In the genomic region with DNA sequence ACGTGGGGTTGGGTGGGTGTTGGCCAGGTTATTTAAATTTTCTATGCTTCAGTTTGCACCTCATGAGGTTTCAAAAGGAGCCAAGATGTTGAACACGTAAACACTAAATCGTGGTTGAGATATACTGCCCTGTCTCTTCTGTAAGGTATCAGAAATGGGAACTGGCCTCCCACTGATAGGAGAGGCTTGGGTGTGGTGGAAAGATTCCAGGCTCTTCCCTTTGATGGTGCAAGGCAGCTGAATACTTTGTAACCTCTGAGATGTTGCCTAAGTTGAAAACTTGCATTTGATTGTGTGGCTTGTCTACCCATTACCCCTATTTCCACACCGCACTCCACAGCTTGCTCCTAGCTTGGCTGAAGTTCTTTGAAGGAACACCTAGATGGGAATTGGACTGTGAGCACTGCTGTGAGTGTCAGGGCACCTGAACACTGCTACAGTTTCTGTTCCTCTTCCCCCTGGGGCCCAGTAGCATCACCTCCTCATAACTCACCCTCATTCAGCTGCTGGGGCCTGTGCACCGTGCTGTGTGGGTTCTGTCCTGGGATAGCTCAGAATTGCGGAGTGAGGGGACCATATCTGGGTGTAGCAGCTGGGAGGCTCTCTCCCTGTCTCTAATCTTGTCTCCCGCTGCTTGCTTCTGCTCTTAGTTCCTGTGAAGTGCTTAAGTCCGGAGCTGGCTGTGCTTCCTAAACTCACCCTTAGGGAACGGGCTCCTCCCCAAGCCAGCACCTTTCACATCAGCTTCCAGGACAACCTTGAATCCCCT, we compare ENCODE assay signal across 8 mouse cellular contexts. TPM values are rescaled to one million over a fixed set of nuclear protein-coding genes. Genes with fewer than 3 reads are reported as not detected.
A peak's percentile ranks its signal among the peaks of the same experiment; 100 is the strongest.
DNase-seq lines count a peak whose midpoint lies in the region; ATAC-seq lines count a peak whose summit lies in the region.

No protein-coding gene starts in this region.

- H3K4me3 ChIP-seq in heart, embryonic 11.5 days (ENCODE audit: low read depth, low read length) = peak overlapping the region; percentile 75
- no peak overlapping the region for H3K4me3 ChIP-seq in midbrain, embryonic 16.5 days (ENCODE audit: low read depth, low read length)

- no peaks in the 10 kb centered on the region for H3K36me3 ChIP-seq in heart, embryonic 11.5 days (ENCODE audit: control insufficient read depth, insufficient read depth, low read length)
- no peaks in the 10 kb centered on the region for H3K36me3 ChIP-seq in midbrain, embryonic 16.5 days (ENCODE audit: control insufficient read depth, insufficient read depth, low read length)

- DNase-seq in heart, postnatal 4 days = no peak
- peak; percentile 9 for DNase-seq in induced T-regulatory cell, adult 2 months (ENCODE audit: low read depth)
- no peak for DNase-seq in frontal cortex, adult 2 months (ENCODE audit: extremely low spot score in 1 of 2, low spot score in 1 of 2)
- no peak for DNase-seq in urinary bladder, postnatal 10 days (ENCODE audit: low spot score)
- DNase-seq in adrenal gland, postnatal 4 days (ENCODE audit: low spot score in 2 of 2) = no peak

- H3K4me2 ChIP-seq in heart, embryonic 11.5 days = peak overlapping the region; percentile 77
- H3K4me2 ChIP-seq in midbrain, embryonic 16.5 days (ENCODE audit: low read length) = peak overlapping the region; percentile 78

- no peaks in the 10 kb centered on the region for H3K27me3 ChIP-seq in heart, embryonic 11.5 days (ENCODE audit: control insufficient read depth, insufficient read depth, low read length)
- H3K27me3 ChIP-seq in midbrain, embryonic 16.5 days (ENCODE audit: control insufficient read depth, insufficient read depth, low read depth, low read length) = no peaks in the 10 kb centered on the region

- H3K9ac ChIP-seq in heart, embryonic 11.5 days (ENCODE audit: low read depth, low read length) = peak overlapping the region; percentile 89
- H3K9ac ChIP-seq in midbrain, embryonic 16.5 days (ENCODE audit: low read depth, low read length) = 0 out of 2 replicates have a peak overlapping the region, but pooled peaks have one; percentile 35

- H3K9me3 ChIP-seq in heart, embryonic 11.5 days (replicated peaks; ENCODE audit: control insufficient read depth, low read length) = no peaks in the 10 kb centered on the region
- no peaks in the 10 kb centered on the region for H3K9me3 ChIP-seq in midbrain, embryonic 16.5 days (replicated peaks; ENCODE audit: control insufficient read depth, low read length, poor library complexity, severe bottlenecking)

- WGBS in heart, embryonic 11.5 days (ENCODE audit: insufficient replicate concordance) = 19% methylated on average over 9 of the region's 9 CpGs
- WGBS in midbrain, embryonic 16.5 days = 61% methylated on average over 9 of the region's 9 CpGs

- peak overlapping the region; percentile 96 for H3K27ac ChIP-seq in heart, embryonic 11.5 days (ENCODE audit: low read depth, low read length)
- H3K27ac ChIP-seq in midbrain, embryonic 16.5 days (ENCODE audit: low read length) = no peak overlapping the region

- peaks cover 52% of the 10 kb centered on the region for H3K4me1 ChIP-seq in heart, embryonic 11.5 days (ENCODE audit: control insufficient read depth, insufficient read depth, low read length)
- H3K4me1 ChIP-seq in midbrain, embryonic 16.5 days (ENCODE audit: control insufficient read depth, insufficient read depth, low read length) = peaks cover 18% of the 10 kb centered on the region

- ATAC-seq in heart, embryonic 11.5 days (replicated peaks; ENCODE audit: insufficient number of reproducible peaks, low FRiP score, low TSS enrichment) = peak; percentile 69
- peak; percentile 12 for ATAC-seq in common myeloid progenitor, adult 5-6 weeks (replicated peaks; ENCODE audit: low read depth, poor library complexity, severe bottlenecking)
- no peak for ATAC-seq in midbrain, embryonic 16.5 days

RNA-seq across cellular contexts. Expression of a gene that starts 53.6 kb away (rescaled TPM):
- polyA plus RNA-seq in heart, embryonic 11.5 days (2014; fragmentation: Nextera tagmentation; extraction: Ambion mirVana) = 2.4 and 2.7 TPM in 2 replicates
- under 1 TPM; 0.14 to 0.19 TPM for total RNA-seq in heart, postnatal 4 days (2021)
- not detected in 2 replicates for total RNA-seq in common myeloid progenitor, adult 5-6 weeks (2017)
- polyA plus RNA-seq in midbrain, embryonic 16.5 days (2015; fragmentation: Nextera tagmentation; extraction: Ambion mirVana) = 5.8 and 8.0 TPM in 2 replicates
- polyA plus RNA-seq in frontal cortex, adult 2 months (2012; rRNA removed) = 8.7 and 13.8 TPM in 2 replicates
- under 1 TPM; 0.45 to 0.62 TPM for total RNA-seq in adrenal gland, postnatal 4 days (2021)
